Mouse (Mus musculus) thymus, adult 2 months (tissue): ENCODE data around the gene Rps6kb1.

Source experiments
- CTCF ChIP-seq: fragments of 200-500 bp; IDR thresholded peaks from 2 replicates; pipeline ENCODE4 v1.5.1; 2012; ENCODE audit warnings: mild to moderate bottlenecking, control low read depth, low read length, moderate library complexity, borderline replicate concordance; ENCODE audit not compliant: control insufficient read depth, poor library complexity, insufficient read depth; ENCODE audit errors: extremely low read depth
- POLR2A ChIP-seq: fragments of 200-500 bp; IDR thresholded peaks from 2 replicates; pipeline ENCODE4 v1.6.1; 2012; ENCODE audit warnings: mild to moderate bottlenecking, low read length, control low read depth, moderate library complexity; ENCODE audit not compliant: control insufficient read depth, poor library complexity, insufficient read depth; ENCODE audit errors: extremely low read depth

- TF ChIP-seq CTCF (no peak), POLR2A (no peak)
Observed at GRCm38 (mm10) chr11:86527528-86527927, 17.1 kb downstream of the Rps6kb1 start.
